Mouse (Mus musculus): ENCODE data around the gene Nop9.
A peak's percentile ranks its signal among the peaks of the same experiment; 100 is the strongest.

Gene Nop9

DNA sequence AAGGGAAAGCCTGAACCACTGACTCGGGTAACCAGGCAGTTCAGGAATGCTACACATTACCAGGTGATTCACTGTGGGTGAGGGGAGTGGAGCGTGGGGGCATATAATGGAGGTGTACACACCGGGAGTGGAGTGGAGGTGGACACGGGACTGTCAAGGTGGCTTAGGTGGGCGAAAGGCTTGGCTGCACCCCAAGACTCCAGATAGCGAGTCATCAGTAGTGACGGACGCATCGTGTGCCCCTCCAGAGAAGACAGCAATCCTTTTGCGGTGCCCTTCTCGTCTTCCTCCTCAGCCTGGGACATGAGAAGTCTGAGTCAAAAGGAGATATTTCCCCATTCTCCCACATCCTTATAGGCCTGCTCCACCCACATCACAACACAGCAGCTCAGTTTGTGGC, 32.3 kb downstream of the Nop9 start:
- no peak for DNase-seq

GRCm38 (mm10) chr14:55778686-55779085, 33.2 kb downstream of the Nop9 start:
- no peak for DNase-seq

GRCm38 (mm10) chr14:55779656-55780055, 34.2 kb downstream of the Nop9 start:
- DNase-seq = no peak

DNA sequence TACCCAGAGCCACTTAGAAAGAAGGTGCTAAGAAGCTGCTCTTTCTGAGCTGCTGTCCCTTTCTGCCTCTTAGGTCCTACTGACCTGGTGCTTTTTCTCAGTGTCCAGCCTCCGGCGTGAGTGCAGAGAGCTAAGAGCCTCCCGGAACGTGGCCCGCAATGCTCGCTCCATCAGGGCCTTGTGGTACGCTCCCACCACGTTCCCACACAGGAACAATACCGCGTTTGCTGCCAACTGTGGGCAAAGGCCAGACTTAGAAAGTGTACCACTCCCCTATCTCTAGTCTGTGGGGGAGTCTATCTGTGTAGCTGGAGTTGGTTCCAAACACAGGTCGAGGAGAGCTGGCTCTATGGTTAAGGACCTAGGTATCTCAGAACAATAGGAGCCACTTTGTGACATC, 35.2 kb downstream of the Nop9 start:
- no peak for DNase-seq

- DNase-seq = peak; percentile 63
Observed at GRCm38 (mm10) chr14:55781310-55781709, 35.8 kb downstream of the Nop9 start.

GRCm38 (mm10) chr14:55782361-55782960, 37.0 kb downstream of the Nop9 start:
- DNase-seq = no peak

DNA sequence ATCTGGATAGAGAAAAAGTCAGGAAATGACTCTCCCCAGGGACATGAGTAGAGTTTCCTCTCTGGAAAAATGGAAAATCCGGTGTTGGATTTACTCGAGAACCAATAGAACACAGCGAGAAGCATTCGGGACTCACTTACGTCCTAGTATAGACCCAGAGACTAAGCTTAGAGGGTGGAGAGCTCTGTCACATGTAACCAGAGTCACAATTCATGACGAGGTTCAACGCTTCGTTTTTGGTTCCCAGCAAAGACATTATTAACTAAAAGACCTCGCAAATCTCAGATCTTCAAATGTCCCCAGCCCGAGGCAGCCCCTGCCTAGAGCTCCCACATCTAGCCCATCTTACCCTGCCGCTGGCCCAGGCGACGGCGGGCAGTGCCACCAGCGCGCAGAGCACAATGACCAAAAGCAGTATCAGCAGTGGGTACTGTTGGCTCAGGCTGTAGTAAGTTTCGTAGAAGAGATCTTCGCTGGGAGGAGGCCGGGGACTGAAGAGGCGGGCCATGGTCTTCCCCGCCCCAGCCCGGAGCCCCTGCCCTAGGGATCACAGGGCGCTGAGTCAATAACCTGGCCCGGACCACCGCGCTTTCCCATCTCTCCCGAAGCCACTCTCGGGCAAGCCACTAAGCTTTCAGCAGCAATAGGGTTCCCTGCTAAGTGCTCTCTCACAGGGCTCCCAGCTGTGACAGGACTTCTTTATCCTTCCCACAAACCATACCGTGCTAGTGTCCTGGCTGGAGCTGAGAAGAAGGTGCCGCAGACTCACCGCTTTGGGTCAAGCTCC, 37.9 kb downstream of the Nop9 start:
- no peak for DNase-seq

DNA sequence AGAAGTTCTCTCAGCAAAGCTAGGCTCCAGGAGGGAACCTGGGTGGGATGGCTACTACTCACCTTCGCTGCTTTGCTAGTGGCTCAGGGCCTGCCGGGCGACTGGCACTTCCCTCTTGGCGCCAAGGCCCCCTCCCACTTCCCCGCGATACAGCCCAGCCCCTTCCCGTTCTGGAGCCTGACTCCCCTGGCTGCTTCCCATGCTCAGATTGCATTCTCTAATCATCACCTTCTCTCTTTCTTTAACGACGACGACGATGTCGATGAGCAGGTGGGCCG, 38.4 kb downstream of the Nop9 start, which contains the start of gene Adcy4:
Adcy4 (minus strand) TSS at position 138 of the 278 bp plus-strand sequence.
- DNase-seq = no peak

GRCm38 (mm10) chr14:55785195-55785594, 39.7 kb downstream of the Nop9 start:
- DNase-seq = no peak

DNA sequence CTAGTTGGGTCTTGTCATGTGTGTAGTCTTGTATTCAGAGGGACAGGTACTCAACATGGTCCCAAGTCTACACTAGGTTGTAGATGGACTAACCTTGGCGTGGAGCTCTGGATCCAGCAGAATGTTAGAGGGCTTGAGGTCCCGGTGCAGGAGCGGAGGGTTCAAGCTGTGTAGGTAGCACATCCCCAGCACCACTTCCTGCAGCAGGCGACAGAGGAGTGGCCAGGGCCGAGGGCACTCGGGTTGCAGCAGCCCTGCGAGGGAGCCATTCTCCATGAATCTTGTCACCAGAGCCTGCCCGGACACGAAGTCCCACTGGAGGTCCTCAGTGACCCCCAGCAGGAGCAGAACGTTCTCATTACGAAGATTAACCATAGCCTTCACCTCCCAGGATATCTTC, 42.2 kb downstream of the Nop9 start:
- no peak for DNase-seq

- no peak for DNase-seq
Observed at GRCm38 (mm10) chr14:55788256-55789050, 43.0 kb downstream of the Nop9 start, which contains the start of gene Ripk3. TSS of gene Ripk3 (minus strand) at chr14:55788865.

- DNase-seq = no peak
Observed at GRCm38 (mm10) chr14:55793461-55793860, 48.0 kb downstream of the Nop9 start.

DNA sequence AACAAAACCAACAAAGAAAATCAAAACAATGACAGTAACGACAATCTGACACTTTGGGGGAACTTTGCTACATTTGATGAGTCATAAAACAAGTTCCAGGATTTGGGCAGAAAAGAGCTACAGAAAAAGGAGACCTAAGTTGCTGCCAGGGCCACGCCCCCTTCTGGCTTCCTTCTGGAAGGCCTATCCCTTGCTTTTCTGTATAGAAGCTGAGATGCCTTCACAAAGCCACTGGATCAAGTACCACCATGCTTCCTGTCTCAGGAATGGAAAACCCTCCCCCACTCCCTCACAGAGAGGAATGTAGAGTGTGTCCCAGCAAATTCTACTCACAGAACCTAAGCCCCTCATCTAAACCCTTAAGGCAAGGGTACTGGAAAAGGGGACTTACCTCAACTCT, 48.5 kb downstream of the Nop9 start:
- DNase-seq = no peak

GRCm38 (mm10) chr14:55795380-55796163, 50.1 kb downstream of the Nop9 start:
- DNase-seq = no peak
